Mouse (Mus musculus) megakaryocyte, embryonic 14.5 days (primary cell): Measurements from ENCODE around the gene Tmem222.

Source experiments
- FLI1 ChIP-seq: IDR thresholded peaks from 2 replicates; pipeline ENCODE4 v1.6.1; 2012; ENCODE audit warnings: low read length, inconsistent platforms, mixed read lengths
- GATA1 ChIP-seq: IDR thresholded peaks from 3 replicates; pipeline ENCODE4 v1.6.1; 2012; ENCODE audit warnings: mixed read lengths, low read length, inconsistent platforms, borderline replicate concordance

DNA sequence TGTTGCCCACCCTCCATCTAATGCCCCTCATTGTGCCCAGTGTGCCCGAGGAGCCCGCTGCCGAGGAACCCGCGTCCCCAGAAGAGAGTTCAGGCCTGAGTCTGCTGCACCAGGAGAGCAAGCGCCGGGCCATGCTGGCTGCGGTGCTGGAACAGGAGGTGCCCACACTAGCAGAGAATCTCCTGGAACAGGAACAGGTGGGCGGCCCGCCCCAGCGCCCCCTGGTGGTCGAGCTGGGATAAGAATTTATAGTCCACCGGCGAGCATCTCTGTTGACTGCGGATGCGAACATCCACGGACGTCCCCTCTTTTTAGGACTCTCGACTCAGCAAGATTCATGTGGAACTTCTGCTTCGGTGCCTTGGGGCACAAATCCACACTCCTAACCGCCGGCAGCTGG is 27.0 kb downstream of the Tmem222 start:
- TF ChIP-seq GATA1 (no peak), FLI1 (no peak)
